Mouse (Mus musculus) limb, embryonic 14.5 days (tissue): ENCODE measurements around the gene Nudt9. TPM values are rescaled to one million over a fixed set of nuclear protein-coding genes. Genes with fewer than 3 reads are reported as not detected.

Experiments used
- ATAC-seq: fragments of 200-750 bp; cut with Nextera tagmentation; 2 replicates; pipeline ENCODE4 v1.8.0; 2017; ENCODE audit warnings: low read depth, moderate number of reproducible peaks, moderate TSS enrichment; ENCODE audit not compliant: low FRiP score
- DNase-seq: peaks from one replicate; pipeline ENCODE4 v3.0.0-alpha.2; 2015; ENCODE audit warnings: low spot score
- H3K27ac ChIP-seq: fragments of 300-500 bp; sonication (generic); replicated peaks from 2 replicates; pipeline ENCODE4 v1.5.1; 2014; ENCODE audit warnings: low read depth, mild to moderate bottlenecking, low read length, moderate library complexity, mixed read lengths
- H3K27me3 ChIP-seq: fragments of 300-500 bp; sonication (generic); 2 replicates; pipeline ENCODE4 v1.6.1; 2014; ENCODE audit warnings: low read length, mixed read lengths; ENCODE audit not compliant: control insufficient read depth, insufficient read depth
- H3K36me3 ChIP-seq: fragments of 300-500 bp; sonication (generic); 2 replicates; pipeline ENCODE4 v1.6.1; 2014; ENCODE audit warnings: mild to moderate bottlenecking, low read length, moderate library complexity, mixed read lengths; ENCODE audit not compliant: control insufficient read depth, insufficient read depth
- H3K4me1 ChIP-seq: fragments of 300-500 bp; sonication (generic); 2 replicates; pipeline ENCODE4 v1.6.1; 2014; ENCODE audit warnings: antibody characterized with exemption, low read length, mixed read lengths; ENCODE audit not compliant: control insufficient read depth, insufficient read depth
- H3K4me2 ChIP-seq: fragments of 300-500 bp; sonication (generic); replicated peaks from 2 replicates; pipeline ENCODE4 v1.6.1; 2014; ENCODE audit warnings: low read depth, mild to moderate bottlenecking, low read length, moderate library complexity; ENCODE audit not compliant: severe bottlenecking
- H3K4me3 ChIP-seq: fragments of 300-500 bp; sonication (generic); replicated peaks from 2 replicates; pipeline ENCODE4 v1.5.1; 2014; ENCODE audit warnings: low read length
- H3K9ac ChIP-seq: fragments of 300-500 bp; sonication (generic); 2 replicates; pipeline ENCODE4 v1.6.1; 2014; ENCODE audit warnings: mild to moderate bottlenecking, low read depth, low read length, moderate library complexity; ENCODE audit not compliant: severe bottlenecking
- H3K9me3 ChIP-seq: fragments of 300-500 bp; sonication (generic); 2 replicates; pipeline ENCODE4 v1.6.1; 2016; ENCODE audit warnings: low read length; ENCODE audit not compliant: control insufficient read depth
- POLR2A ChIP-seq: fragments of 200-500 bp; IDR thresholded peaks from 2 replicates; pipeline ENCODE4 v1.8.0; 2012; ENCODE audit warnings: inconsistent platforms, mild to moderate bottlenecking, moderate library complexity, borderline replicate concordance; ENCODE audit not compliant: insufficient read depth, insufficient read length; ENCODE audit errors: extremely low read depth
- WGBS: fragments of 180-500 bp; shearing (Covaris S2); extraction: QIAGEN DNeasy Blood & Tissue Kit; methylation state at CpG from one replicate; pipeline ENCODE4 v1.1.7; 2014; 5-methylcytosine and 5-hydroxymethylcytosine counted together
- polyA plus RNA-seq, 2 experiments: library from polyadenylated mRNA; depleted of rRNA in 1 of 2; stranded (reverse) in 1 of 2; unstranded in 1 of 2; fragments of >200 nt; fragmentation: Nextera tagmentation in 1 of 2; extraction: Ambion mirVana in 1 of 2; gene quantifications; 2 replicates each; pipeline versions ENCODE4 v1.2.1 to v1.2.3; 2012 to 2014

Gene Nudt9
- polyA plus RNA-seq, 2 experiments = 48.0 to 58.6 TPM

DNA sequence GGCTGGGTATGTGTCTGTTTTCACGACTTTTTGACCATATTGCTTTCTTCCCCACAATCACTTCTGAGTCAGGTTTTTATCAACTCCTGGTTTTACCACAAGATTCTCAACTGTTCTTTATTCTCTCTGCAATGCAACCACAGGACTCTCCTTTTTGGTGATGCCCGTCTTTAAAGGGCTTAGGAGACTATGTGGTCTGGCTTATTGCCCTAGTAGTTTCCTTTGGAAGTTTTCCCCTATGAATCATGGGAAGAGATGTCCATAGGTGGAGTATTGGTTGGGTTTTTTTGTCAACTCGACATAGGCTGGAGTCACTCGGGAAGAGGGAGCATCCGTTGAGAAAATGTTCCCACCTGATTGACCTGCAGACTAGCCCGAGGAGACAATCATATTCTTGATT is 34.6 kb downstream of the Nudt9 start:
- DNase-seq = no peak
- no peaks in the 10 kb centered on the region for H3K9me3 ChIP-seq
- no peaks in the 10 kb centered on the region for H3K36me3 ChIP-seq
- no peak for ATAC-seq
- no peak overlapping the region for H3K9ac ChIP-seq
- no peak for TF ChIP-seq POLR2A
- no peaks in the 10 kb centered on the region; the same call in 1 of the 2 replicates for H3K4me1 ChIP-seq
- H3K27me3 ChIP-seq = no peaks in the 10 kb centered on the region; the same call in 1 of the 2 replicates
- no peak overlapping the region for H3K27ac ChIP-seq
- no peak overlapping the region for H3K4me2 ChIP-seq
- WGBS = 87% methylated on average over 6 of the region's 6 CpGs
- no peak overlapping the region for H3K4me3 ChIP-seq

GRCm38 (mm10) chr5:104085366-104085765 is 39.3 kb downstream of the Nudt9 start:
- Histone ChIP-seq H3K27me3 (no peaks in the 10 kb centered on the region), H3K4me3 (no peak overlapping the region), H3K4me1 (no peaks in the 10 kb centered on the region), H3K4me2 (no peak overlapping the region), H3K27ac (no peak overlapping the region), H3K9me3 (no peaks in the 10 kb centered on the region), H3K36me3 (no peaks in the 10 kb centered on the region), H3K9ac (no peak overlapping the region)
- no peak for DNase-seq
- ATAC-seq = no peak
- no peak for TF ChIP-seq POLR2A
- 70% methylated on average over 9 of the region's 9 CpGs for WGBS

- H3K36me3 ChIP-seq = no peaks in the 10 kb centered on the region; the same call in 1 of the 2 replicates
- no peak overlapping the region for H3K4me3 ChIP-seq
- no peak overlapping the region for H3K27ac ChIP-seq
- 66% methylated on average over 2 of the region's 2 CpGs for WGBS
- DNase-seq (no peak), ATAC-seq (no peak)
- H3K27me3 ChIP-seq = no peaks in the 10 kb centered on the region
- no peaks in the 10 kb centered on the region for H3K9me3 ChIP-seq
- TF ChIP-seq POLR2A = no peak
- no peak overlapping the region for H3K4me2 ChIP-seq
- H3K9ac ChIP-seq = no peak overlapping the region
- H3K4me1 ChIP-seq = no peaks in the 10 kb centered on the region
These were observed 43.6 kb downstream of the Nudt9 start for GRCm38 (mm10) chr5:104089751-104090150.

- TF ChIP-seq POLR2A = no peak
- Histone ChIP-seq H3K4me3 (no peak overlapping the region), H3K4me1 (peaks cover 8% of the 10 kb centered on the region; the same call in 1 of the 2 replicates), H3K27ac (0 out of 2 replicates have a peak overlapping the region, but pooled peaks have one; percentile 29), H3K9me3 (no peaks in the 10 kb centered on the region), H3K27me3 (no peaks in the 10 kb centered on the region), H3K36me3 (no peaks in the 10 kb centered on the region; the same call in 1 of the 2 replicates), H3K9ac (no peak overlapping the region), H3K4me2 (0 out of 2 replicates have a peak overlapping the region, but pooled peaks have one; percentile 1)
- DNase-seq = no peak
- no peak for ATAC-seq
- WGBS = 57% methylated on average over 11 of the region's 11 CpGs
These were observed 49.4 kb downstream of the Nudt9 start for GRCm38 (mm10) chr5:104095416-104096077.

GRCm38 (mm10) chr5:104096078-104096938 is 50.2 kb downstream of the Nudt9 start:
- Histone ChIP-seq H3K27ac (0 out of 2 replicates have a peak overlapping the region, but pooled peaks have one; percentile 29), H3K9ac (no peak overlapping the region), H3K36me3 (no peaks in the 10 kb centered on the region; the same call in 1 of the 2 replicates), H3K9me3 (no peaks in the 10 kb centered on the region), H3K4me1 (peaks cover 8% of the 10 kb centered on the region; the same call in 1 of the 2 replicates), H3K4me3 (no peak overlapping the region), H3K4me2 (0 out of 2 replicates have a peak overlapping the region, but pooled peaks have one; percentile 1), H3K27me3 (no peaks in the 10 kb centered on the region)
- WGBS = 37% methylated on average over 16 of the region's 16 CpGs
- ATAC-seq (peak; percentile 37; the same call in 1 of the 2 replicates), DNase-seq (peak; percentile 81)
- TF ChIP-seq POLR2A = no peak
